Mouse (Mus musculus): ENCODE data around the gene Mta3. TPM values are rescaled to one million over a fixed set of nuclear protein-coding genes. Genes with fewer than 3 reads are reported as not detected.

The Mta3 gene
- 104 and 137 TPM in 2 replicates for polyA plus RNA-seq (2012)

GRCm38 (mm10) chr17:83706116-83706593, at the start of gene Mta3:
Mta3 (plus strand) TSS chr17:83706163.

DNA sequence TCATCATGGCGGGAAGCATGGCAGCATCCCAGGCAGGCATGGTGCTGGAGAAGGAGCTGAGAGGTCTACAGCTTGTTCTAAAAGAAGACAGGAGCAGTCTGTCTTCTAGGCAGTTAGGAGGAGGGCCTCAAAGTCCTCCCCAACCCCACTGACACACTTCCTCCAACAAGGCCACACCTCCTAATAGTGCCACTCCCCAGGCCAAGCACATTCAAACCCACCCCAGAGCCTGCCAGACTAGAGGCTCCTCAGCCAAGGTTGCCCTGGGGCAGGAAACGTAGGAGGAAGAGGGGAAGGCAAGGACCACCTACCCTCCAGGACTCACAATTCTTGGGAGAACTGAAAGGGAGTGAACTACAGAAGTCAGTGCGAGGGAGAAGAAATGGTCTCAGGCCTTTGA, 141.9 kb downstream of the Mta3 start, which contains the start of gene Haao:
Haao (minus strand) TSS at position 149 of the 400 bp plus-strand sequence.

Other genes with a start within 250 kb of the Mta3 start
- gene Cox7a2l, start 188.8 kb upstream of the Mta3 start, polyA plus RNA-seq (2012) = 257 and 280 TPM in 2 replicates
- gene Kcng3, start 74.3 kb upstream of the Mta3 start, polyA plus RNA-seq (2012) = 0.56 and 0.57 TPM in 2 replicates
- gene Haao, start 141.8 kb downstream of the Mta3 start, polyA plus RNA-seq (2012) = 15.6 and 16.9 TPM in 2 replicates

All from megakaryocyte-erythroid progenitor cell, adult 5 weeks (primary cell).